Mouse (Mus musculus) brain, embryonic 14.5 days (tissue): Measurements from ENCODE around the gene Lrrc45.

ENCODE experiments used
- CTCF ChIP-seq: fragments of 200-500 bp; IDR thresholded peaks from 2 replicates; pipeline ENCODE4 v1.5.1; 2012; ENCODE audit warnings: inconsistent platforms, mild to moderate bottlenecking, moderate library complexity, borderline replicate concordance; ENCODE audit not compliant: insufficient read depth, insufficient read length; ENCODE audit errors: extremely low read depth
- POLR2A ChIP-seq: fragments of 200-500 bp; IDR thresholded peaks from 2 replicates; pipeline ENCODE4 v1.6.1; 2012; ENCODE audit warnings: mild to moderate bottlenecking, inconsistent platforms, borderline replicate concordance; ENCODE audit not compliant: poor library complexity, insufficient read depth, insufficient read length, severe bottlenecking; ENCODE audit errors: extremely low read depth

- TF ChIP-seq CTCF: no peak
- no peak for TF ChIP-seq POLR2A
Observed at GRCm38 (mm10) chr11:120727564-120727963, 13.8 kb downstream of the Lrrc45 start.
